In genomic region chr2:92006983-92007921, GRCm38 (mm10) we compare ENCODE assay signal across 1 mouse cellular context.
A peak's percentile ranks its signal among the peaks of the same experiment; 100 is the strongest.
TF ChIP-seq lines count a peak whose summit lies in the region.

No protein-coding gene starts in this region.

TF ChIP-seq in MEL, 35 proteins besides CTCF, POLR2A, EP300 and RAD21 (continued from another document):
- peak; percentile 31; the same call in 1 of the 2 replicates for TF ChIP-seq MXI1 (IDR thresholded peaks at IDR 0.05; ENCODE audit: low read depth, low read length)
